Mouse (Mus musculus): ENCODE measurements at regions not wholly inside any gene's neighbourhood (a gene's known extent, or its start where the extent isn't known, plus 50 kb on each side); places are given as distances from the start of the nearest gene placed in this dataset.
A peak's percentile ranks its signal among the peaks of the same experiment; 100 is the strongest.

DNA sequence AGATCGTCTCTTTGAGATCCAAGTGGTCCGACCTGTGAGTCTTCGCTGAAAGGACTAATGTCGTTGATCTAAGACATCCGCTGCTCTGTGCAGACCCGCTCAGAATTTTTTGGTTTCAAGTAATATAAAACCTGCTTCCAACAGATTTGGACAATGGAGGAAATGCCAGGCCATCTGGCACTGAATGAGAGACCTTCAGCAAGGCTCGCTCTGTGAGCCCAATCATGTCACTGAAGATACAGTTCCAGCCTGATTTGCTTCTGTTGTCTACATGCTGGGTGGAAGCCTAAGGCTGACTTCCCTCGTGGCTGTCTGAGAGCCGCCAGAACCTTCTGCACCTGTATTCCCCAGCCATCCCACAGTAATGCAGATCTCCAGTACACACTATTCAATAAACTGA lies 123.4 kb upstream of the Egflam start:
- TF ChIP-seq CTCF (IDR thresholded peaks at IDR 0.05; ENCODE audit: borderline replicate concordance, extremely low read depth, insufficient read depth, insufficient read length) (no peak), POLR2A (IDR thresholded peaks at IDR 0.05; ENCODE audit: borderline replicate concordance, extremely low read depth, insufficient read depth, insufficient read length, poor library complexity, severe bottlenecking) (no peak)
- DNase-seq (ENCODE audit: low read depth): no peak

DNA sequence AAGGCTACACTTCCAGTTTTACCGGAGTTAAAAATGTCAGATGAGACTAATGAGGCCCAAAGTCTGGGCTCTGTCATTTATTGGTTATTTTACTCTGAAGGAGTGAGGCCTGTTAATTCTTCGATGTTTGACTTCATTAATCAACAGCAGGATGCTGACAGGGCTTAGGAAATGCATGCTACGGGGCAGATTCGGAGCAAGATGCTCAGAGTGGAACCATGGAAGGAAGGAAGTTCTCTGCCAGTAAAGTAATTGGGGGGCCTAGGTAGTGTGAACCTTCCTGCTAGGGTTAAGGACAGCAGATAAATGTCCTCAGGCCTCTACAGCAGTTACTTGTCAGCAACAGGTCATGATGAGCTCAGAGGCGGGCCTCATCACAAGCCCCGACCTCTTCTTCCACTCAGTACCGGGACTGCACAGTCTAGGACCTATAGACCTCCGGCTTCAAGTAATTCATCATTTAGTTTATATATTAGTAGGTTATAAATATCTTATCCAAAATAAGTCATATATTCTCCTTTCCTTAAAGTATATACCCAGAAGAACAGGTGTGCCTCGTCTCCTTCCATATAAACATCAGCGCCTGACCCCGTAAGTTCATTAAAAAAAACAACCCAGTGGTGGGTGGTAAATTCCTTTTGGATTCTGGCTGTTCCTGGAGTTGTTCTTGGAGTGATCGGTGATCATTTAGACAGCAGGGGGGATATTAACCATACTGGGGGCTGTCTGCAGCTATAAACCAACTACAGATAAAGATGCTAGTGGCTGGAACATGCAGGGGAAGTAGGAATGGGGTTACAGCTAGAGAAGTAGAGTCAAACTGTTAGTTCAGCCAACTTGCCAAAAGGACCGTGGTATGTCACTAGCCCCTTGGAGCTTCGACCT lies 124.9 kb upstream of the Egflam start:
- no peak for DNase-seq (ENCODE audit: low read depth)

DNA sequence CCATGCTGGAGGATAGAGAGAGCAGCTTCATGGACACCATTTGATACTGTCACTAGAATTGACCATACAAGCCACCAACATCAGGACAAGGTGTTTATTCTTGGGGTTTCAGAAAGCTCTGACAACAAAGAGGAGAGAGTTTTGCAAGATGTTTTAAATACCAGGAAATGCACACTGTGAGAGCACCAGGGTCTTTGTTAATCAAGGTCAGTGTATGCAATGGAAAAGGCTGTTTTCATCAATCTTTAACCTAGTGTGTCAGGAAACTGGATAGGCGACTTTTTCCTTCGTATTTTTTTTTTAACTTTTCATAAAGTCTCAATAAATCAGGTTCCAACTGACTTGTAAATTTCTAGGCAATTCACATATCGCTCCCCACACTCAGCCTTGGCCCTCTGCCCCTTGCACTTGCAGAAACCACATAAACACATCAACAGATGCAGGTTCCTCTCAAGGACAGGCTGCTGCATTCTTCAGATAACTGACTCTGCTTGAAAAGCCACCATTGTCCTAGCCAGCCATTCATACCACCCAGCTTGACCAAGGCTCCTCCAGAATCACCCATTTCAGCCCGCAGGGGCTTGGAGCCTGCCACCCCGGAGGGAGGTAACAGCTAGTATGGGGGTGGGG lies 132.9 kb upstream of the Egflam start:
- TF ChIP-seq POLR2A (IDR thresholded peaks at IDR 0.05; ENCODE audit: borderline replicate concordance, extremely low read depth, insufficient read depth, insufficient read length, poor library complexity, severe bottlenecking): no peak
- TF ChIP-seq CTCF (IDR thresholded peaks at IDR 0.05; ENCODE audit: borderline replicate concordance, extremely low read depth, insufficient read depth, insufficient read length): no peak
- peak; percentile 4 for DNase-seq (ENCODE audit: low read depth)

More for the DNA sequence above, 124.9 kb upstream of the Egflam start:
- no peak for TF ChIP-seq POLR2A (IDR thresholded peaks at IDR 0.05; ENCODE audit: borderline replicate concordance, extremely low read depth, insufficient read depth, insufficient read length, poor library complexity, severe bottlenecking)

DNA sequence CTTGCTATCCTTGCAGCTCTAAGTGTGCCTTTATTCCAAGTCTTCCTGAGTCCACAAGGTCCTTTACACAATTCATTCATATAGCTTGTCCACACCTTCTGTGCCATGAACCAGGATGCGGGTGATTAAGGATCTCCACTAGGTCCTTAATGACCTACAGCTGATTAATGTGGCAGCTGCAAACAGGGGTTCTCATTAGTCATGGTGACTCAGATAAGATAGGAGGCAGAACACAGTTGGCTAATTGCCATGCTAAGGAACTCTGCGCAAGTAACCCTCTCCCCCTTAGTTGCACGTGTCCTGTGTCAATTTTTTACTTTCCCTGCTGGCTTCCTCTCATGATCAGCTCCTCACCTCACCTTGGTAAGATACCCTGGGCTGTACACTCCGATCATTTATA lies 139.7 kb upstream of the Egflam start:
- DNase-seq (ENCODE audit: low read depth): no peak

DNA sequence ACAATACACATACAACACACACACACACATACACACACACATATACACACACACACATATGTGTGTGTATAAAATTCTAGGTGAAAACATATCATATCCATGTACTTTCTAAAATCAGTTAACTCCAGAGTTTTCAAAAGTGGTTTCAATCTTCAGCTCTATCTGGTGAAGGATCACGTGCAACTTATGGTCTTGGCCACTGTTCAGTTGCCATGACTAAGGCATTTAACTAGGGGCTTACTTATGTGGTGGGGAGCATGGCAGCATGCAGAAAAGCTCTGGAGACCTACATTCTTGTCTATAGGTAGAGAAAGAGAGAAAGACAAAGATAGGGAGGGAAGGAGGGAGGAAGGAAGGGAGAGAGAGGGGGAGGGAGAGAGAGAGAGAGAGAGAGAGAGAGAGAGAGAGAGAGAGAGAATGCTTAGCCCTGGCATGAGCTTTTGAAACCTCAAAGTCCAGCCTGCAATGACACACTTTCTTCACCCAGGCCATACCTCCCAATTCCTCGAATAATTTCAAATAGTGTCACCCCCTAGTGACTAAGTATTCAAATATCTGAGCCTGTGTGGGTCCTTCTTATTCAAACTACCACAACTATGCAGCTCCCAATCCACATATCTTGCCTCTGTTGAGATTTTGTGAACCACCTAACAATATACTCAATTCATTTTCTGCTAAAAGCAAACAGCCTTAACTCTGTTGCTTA lies 155.1 kb upstream of the Egflam start:
- no peak for TF ChIP-seq CTCF (IDR thresholded peaks at IDR 0.05; ENCODE audit: borderline replicate concordance, extremely low read depth, insufficient read depth, insufficient read length)
- TF ChIP-seq POLR2A (IDR thresholded peaks at IDR 0.05; ENCODE audit: borderline replicate concordance, extremely low read depth, insufficient read depth, insufficient read length, poor library complexity, severe bottlenecking): no peak
- DNase-seq (ENCODE audit: low read depth): no peak

More for the DNA sequence above, 139.7 kb upstream of the Egflam start:
- TF ChIP-seq CTCF (IDR thresholded peaks at IDR 0.05; ENCODE audit: borderline replicate concordance, extremely low read depth, insufficient read depth, insufficient read length): no peak
- no peak for TF ChIP-seq POLR2A (IDR thresholded peaks at IDR 0.05; ENCODE audit: borderline replicate concordance, extremely low read depth, insufficient read depth, insufficient read length, poor library complexity, severe bottlenecking)

DNA sequence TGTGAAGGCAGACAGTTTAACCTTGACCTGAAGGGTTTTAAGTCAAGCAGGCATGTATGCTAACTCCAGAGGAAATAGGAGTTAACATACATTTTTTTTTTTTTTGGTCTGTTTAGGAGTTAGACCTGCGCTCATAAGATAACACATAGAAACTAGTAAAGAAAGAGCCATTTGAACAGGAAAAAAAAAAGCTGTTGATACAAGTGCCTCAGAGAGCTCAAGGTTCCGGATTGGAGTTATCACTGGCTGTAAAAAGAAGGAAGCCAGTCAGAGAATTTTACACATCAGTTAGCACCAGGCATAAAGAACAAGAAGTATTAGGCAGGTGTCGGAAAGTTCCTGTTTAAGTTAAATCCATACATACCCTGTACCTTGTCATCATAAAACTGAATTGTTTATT lies 156.2 kb upstream of the Egflam start:
- DNase-seq (ENCODE audit: low read depth): no peak
- no peak for TF ChIP-seq CTCF (IDR thresholded peaks at IDR 0.05; ENCODE audit: borderline replicate concordance, extremely low read depth, insufficient read depth, insufficient read length)
- TF ChIP-seq POLR2A (IDR thresholded peaks at IDR 0.05; ENCODE audit: borderline replicate concordance, extremely low read depth, insufficient read depth, insufficient read length, poor library complexity, severe bottlenecking): no peak

DNA sequence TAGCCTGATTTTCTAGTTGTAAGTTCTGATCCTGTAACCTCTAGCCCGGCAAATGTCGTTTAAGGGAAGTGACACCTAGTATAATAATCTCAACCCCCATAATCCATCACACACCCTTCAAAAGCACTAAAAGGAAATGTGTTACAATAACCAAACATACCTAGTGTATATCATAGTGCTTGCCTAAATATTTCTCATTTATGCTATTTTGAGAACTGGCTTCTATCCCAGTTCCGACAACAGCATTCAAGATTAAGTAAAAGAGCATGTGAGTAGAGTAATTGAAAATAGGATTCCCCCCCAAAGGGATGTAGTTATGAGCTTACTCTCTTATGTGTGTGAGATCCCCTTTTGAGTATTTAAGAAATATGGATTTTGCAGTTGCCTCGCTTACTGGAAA lies 165.1 kb upstream of the Egflam start:
- TF ChIP-seq POLR2A (IDR thresholded peaks at IDR 0.05; ENCODE audit: borderline replicate concordance, extremely low read depth, insufficient read depth, insufficient read length, poor library complexity, severe bottlenecking) (no peak), CTCF (IDR thresholded peaks at IDR 0.05; ENCODE audit: borderline replicate concordance, extremely low read depth, insufficient read depth, insufficient read length) (no peak)
- no peak for DNase-seq (ENCODE audit: low read depth)

DNA sequence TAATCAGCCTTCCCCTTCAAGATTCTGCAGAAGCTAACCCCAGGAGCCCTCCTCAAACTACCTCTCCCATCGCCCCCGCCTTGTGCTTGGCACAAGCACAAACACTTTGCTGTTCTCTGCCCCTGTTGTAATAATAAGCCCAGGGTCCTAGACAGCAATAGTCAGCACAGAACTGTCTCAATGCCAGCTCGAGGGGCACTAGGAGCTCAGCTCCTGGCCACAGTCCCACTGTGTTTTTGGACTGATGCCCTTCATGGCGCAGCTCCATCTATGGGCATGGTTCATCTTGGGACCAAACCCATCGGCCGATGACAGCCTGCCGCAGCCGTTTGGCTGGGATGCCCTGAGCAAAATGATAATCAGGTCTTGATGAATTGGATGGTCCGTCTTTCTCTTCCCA lies 165.5 kb upstream of the Egflam start:
- peak; percentile 86 for DNase-seq (ENCODE audit: low read depth)
- no peak for TF ChIP-seq POLR2A (IDR thresholded peaks at IDR 0.05; ENCODE audit: borderline replicate concordance, extremely low read depth, insufficient read depth, insufficient read length, poor library complexity, severe bottlenecking)
- no peak for TF ChIP-seq CTCF (IDR thresholded peaks at IDR 0.05; ENCODE audit: borderline replicate concordance, extremely low read depth, insufficient read depth, insufficient read length)

DNA sequence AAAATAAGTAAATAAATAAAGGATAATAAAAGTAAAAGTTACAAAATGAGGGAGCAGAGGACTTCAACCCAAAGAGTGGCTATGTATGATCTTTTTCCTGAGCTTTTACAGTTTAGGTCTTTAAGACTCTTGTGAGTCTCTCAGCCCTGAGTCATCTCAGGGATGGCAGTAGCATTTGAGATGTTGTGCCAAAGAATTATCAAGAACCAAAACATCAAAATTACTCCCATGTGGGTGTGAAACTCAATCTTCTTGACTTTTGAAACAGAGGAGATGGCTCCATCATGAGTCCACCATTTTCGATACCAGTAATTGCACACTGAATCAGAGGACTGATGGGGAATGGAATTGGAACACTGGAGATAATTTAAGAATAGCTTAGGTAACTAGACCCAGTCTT lies 174.0 kb upstream of the Egflam start:
- DNase-seq (ENCODE audit: low read depth): no peak
- no peak for TF ChIP-seq POLR2A (IDR thresholded peaks at IDR 0.05; ENCODE audit: borderline replicate concordance, extremely low read depth, insufficient read depth, insufficient read length, poor library complexity, severe bottlenecking)
- TF ChIP-seq CTCF (IDR thresholded peaks at IDR 0.05; ENCODE audit: borderline replicate concordance, extremely low read depth, insufficient read depth, insufficient read length): no peak

DNA sequence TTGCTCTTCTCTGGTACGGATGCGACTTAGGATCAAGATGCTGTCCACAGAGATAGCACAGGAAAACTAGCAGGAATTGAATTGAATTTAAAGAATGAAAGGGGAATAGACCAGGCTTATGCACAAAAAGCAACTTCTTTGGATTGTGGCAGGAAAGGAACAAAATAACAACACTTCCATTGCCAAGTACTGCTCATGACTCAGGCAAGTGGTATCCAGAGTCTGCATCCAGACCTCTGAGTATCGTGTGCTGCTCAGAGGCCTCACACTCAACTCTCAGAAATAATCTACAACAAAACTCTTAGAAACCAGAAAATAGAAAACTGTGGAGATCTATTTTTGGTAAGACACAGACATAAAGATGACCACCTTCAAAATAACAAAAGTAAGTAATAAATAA lies 176.1 kb upstream of the Egflam start:
- TF ChIP-seq POLR2A (IDR thresholded peaks at IDR 0.05; ENCODE audit: borderline replicate concordance, extremely low read depth, insufficient read depth, insufficient read length, poor library complexity, severe bottlenecking): no peak
- no peak for TF ChIP-seq CTCF (IDR thresholded peaks at IDR 0.05; ENCODE audit: borderline replicate concordance, extremely low read depth, insufficient read depth, insufficient read length)
- peak; percentile 2 for DNase-seq (ENCODE audit: low read depth)

DNA sequence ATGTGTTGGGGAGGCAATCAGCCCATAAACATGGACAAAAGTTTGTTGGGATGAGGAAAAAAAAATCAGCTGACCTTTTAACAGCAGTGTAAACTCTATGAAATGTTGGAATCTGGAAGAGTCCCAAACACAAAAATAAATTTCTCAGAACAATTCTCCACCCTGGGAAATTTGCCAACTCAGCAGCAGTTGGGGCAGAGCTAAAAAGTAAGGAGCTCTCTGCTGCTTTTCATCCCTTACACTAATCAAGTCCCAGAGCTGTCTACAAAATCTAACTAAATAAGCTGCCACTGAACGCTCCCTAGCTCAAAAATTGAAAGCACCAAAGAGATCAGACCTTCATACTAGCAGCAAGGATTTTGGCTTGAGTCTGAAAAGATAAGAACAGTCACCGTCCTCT lies 176.6 kb upstream of the Egflam start:
- TF ChIP-seq POLR2A (IDR thresholded peaks at IDR 0.05; ENCODE audit: borderline replicate concordance, extremely low read depth, insufficient read depth, insufficient read length, poor library complexity, severe bottlenecking) (no peak), CTCF (IDR thresholded peaks at IDR 0.05; ENCODE audit: borderline replicate concordance, extremely low read depth, insufficient read depth, insufficient read length) (no peak)
- DNase-seq (ENCODE audit: low read depth): peak; percentile 62

All from brain, embryonic 14.5 days (tissue).